Mouse (Mus musculus): ENCODE measurements around the gene Abhd11.
"Not testable (repeated sequence)": the region's sequence is repeated elsewhere in the genome, so short reads cannot be mapped to it uniquely, and the experiment has no call there.

Abhd11 gene

GRCm38 (mm10) chr5:135008671-135009589 is at the start of gene Abhd11:
Gene Abhd11, plus strand, starts transcription at chr5:135009152.
- DNase-seq, result peak; percentile 98 to 100

- DNase-seq, result peak; percentile 45 to 65
Measured at GRCm38 (mm10) chr5:134960430-134960829, 48.5 kb upstream of the Abhd11 start.

GRCm38 (mm10) chr5:134961519-134961918 is 47.4 kb upstream of the Abhd11 start:
- DNase-seq, result no peak

GRCm38 (mm10) chr5:134963546-134963945 is 45.4 kb upstream of the Abhd11 start:
- no peak for DNase-seq

- DNase-seq, result not testable (repeated sequence)
Measured at GRCm38 (mm10) chr5:134964655-134965054, 44.3 kb upstream of the Abhd11 start.

- DNase-seq, result peak; percentile 64 to 70
Measured at GRCm38 (mm10) chr5:134965473-134965851, 43.5 kb upstream of the Abhd11 start.

- DNase-seq, result peak; percentile 66 to 73
Measured at GRCm38 (mm10) chr5:134965852-134966821, 42.8 kb upstream of the Abhd11 start.

- no peak for DNase-seq
Measured at GRCm38 (mm10) chr5:134967164-134967944, 41.6 kb upstream of the Abhd11 start.

- DNase-seq, result no peak
Measured at GRCm38 (mm10) chr5:134970671-134971070, 38.3 kb upstream of the Abhd11 start.

- no peak for DNase-seq
Measured at GRCm38 (mm10) chr5:134973081-134973480, 35.9 kb upstream of the Abhd11 start.

- no peak for DNase-seq
Measured at GRCm38 (mm10) chr5:134973526-134973925, 35.4 kb upstream of the Abhd11 start.

- no peak for DNase-seq
Measured at GRCm38 (mm10) chr5:134974294-134974693, 34.7 kb upstream of the Abhd11 start.

GRCm38 (mm10) chr5:134974921-134975320 is 34.0 kb upstream of the Abhd11 start:
- DNase-seq, result no peak

GRCm38 (mm10) chr5:134976164-134976563 is 32.8 kb upstream of the Abhd11 start:
- no peak for DNase-seq

- DNase-seq, result no peak
Measured at GRCm38 (mm10) chr5:134976577-134977250, 32.2 kb upstream of the Abhd11 start.

GRCm38 (mm10) chr5:134977837-134978236 is 31.1 kb upstream of the Abhd11 start:
- DNase-seq, result no peak

GRCm38 (mm10) chr5:134981149-134981548 is 27.8 kb upstream of the Abhd11 start:
- DNase-seq, result no peak

- no peak for DNase-seq
Measured at GRCm38 (mm10) chr5:134983111-134983510, 25.8 kb upstream of the Abhd11 start.

- no peak for DNase-seq
Measured at GRCm38 (mm10) chr5:134983771-134984170, 25.2 kb upstream of the Abhd11 start.

- no peak for DNase-seq
Measured at GRCm38 (mm10) chr5:134985633-134986297, 23.2 kb upstream of the Abhd11 start, which contains the start of gene Cldn3. Gene Cldn3, plus strand, starts transcription at chr5:134986214.
